Mouse (Mus musculus): ENCODE results near the gene Soat1. TPM values are rescaled to one million over a fixed set of nuclear protein-coding genes. Genes with fewer than 3 reads are reported as not detected.
"Not testable (repeated sequence)": the region's sequence is repeated elsewhere in the genome, so short reads cannot be mapped to it uniquely, and the experiment has no call there.

Soat1 gene
- 27.7 and 31.4 TPM in 2 replicates for polyA plus RNA-seq (2015; fragmentation: Nextera tagmentation; extraction: Ambion mirVana)

DNA sequence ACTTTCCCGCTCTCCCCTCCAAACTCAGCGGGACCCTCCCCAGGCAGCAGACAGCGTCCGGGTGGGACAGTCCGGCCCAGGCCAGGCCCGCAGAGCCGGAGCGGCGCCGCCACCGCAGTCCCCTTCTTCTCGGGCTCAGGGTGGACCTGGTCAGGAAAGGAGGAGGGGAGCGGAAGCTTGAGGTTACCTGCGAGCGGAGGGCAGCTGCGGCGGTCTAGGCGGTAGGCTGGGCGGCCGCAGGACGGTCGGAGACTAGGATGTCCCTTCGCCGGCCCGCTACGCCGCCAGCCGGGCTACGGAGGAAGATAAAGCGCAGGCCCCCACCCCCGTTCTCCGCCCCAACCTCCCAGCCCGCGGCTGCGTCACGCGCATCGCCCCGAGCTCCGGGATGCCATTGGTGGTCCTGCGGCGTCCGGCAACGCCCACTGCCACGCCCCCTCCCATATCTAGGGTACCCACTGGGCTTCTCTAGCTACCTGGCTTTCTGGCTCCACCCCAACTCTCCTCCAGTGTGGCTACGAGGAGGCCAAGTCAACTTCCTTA is at the start of gene Soat1:
Gene Soat1, minus strand, starts transcription at position 371 of the 543 bp plus-strand sequence.
- peak within 1 kb of the TSS; percentile 81 for H3K27ac ChIP-seq
- ATAC-seq (replicated peaks; ENCODE audit: insufficient number of reproducible peaks, insufficient read depth, low FRiP score, low read depth), result peak; percentile 89
- H3K4me1 ChIP-seq (replicated peaks), result peaks cover 18% of the 10 kb centered on the region

DNA sequence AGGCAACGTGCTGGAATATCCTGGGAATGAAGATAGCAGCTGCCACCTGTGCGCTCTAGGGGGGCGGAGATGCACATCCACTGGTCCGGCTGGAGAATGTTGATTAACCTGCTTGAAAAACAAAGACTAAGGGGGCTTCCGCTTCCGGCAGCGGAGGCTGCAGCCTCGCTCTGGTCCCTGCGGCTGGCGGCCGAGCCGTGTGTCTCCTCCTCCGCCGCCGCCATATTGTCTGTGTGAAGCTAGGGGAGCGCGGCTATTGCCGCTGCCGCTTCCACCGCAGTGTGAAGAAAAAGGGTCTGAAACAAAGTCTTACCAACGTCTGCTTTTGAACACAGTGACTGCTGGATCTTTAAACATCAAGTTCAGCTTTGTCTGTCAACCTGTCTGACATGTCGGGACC is 49.7 kb upstream of the Soat1 start, which contains the start of gene Gm10031:
Gene Gm10031, plus strand, starts transcription at position 171 of the 400 bp plus-strand sequence.
- not testable (repeated sequence) for H3K4me1 ChIP-seq (replicated peaks); H3K9ac ChIP-seq; ATAC-seq (replicated peaks; ENCODE audit: insufficient number of reproducible peaks, insufficient read depth, low FRiP score, low read depth); H3K9me3 ChIP-seq (replicated peaks); H3K36me3 ChIP-seq; H3K27ac ChIP-seq; H3K4me2 ChIP-seq; H3K27me3 ChIP-seq; H3K4me3 ChIP-seq
- WGBS, result 92% methylated on average over 22 of the region's 22 CpGs

More for the DNA sequence above, at the start of gene Soat1:
- Histone ChIP-seq H3K27me3 (no peaks in the 10 kb centered on the region), H3K4me2 (peak within 1 kb of the TSS; percentile 84), H3K9ac (peak within 1 kb of the TSS; percentile 79), H3K4me3 (peak within 1 kb of the TSS; percentile 79), H3K36me3 (no peaks in the 10 kb centered on the region), H3K9me3 (replicated peaks) (no peaks in the 10 kb centered on the region)
- WGBS, result under 1% methylated on average over 46 of the region's 46 CpGs

- no peak overlapping the region for H3K4me3 ChIP-seq
- WGBS, result 64% methylated on average over 15 of the region's 15 CpGs
Measured at GRCm38 (mm10) chr1:156521796-156522517, 47.8 kb upstream of the Soat1 start.

DNA sequence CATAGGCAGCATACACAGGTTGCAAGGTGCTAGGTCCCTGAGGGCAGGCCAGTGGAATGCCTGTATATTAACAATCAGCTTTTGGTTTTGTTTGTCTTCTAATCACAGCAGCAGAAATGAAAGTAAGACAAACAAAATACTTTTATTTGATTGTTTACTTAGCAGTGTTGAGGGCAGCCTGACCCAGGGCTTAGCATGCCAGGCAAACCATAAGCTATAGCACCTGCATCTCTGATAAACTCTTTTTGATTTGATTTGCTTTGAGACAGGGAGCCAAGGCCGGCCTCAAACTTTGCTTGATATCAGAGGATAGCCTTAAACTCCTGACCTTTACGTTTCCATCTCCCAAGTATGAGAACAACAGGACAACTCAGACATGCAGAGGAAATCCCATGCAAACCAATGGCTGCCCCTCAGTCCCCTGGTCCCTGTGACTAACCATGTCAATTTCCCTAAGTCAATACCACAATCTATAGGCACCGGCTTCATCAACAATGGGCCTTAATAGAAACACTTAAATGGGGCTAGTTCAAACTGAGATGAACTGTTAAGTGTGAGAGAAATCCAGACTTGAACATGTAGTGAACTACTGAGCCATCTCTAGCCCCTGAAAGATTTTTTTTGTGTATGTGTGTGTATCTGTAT is 46.1 kb upstream of the Soat1 start:
- no peak overlapping the region for H3K27ac ChIP-seq
- WGBS, result 72% methylated on average over 3 of the region's 3 CpGs
- H3K4me1 ChIP-seq (replicated peaks), result no peaks in the 10 kb centered on the region
- no peaks in the 10 kb centered on the region for H3K27me3 ChIP-seq
- H3K36me3 ChIP-seq, result no peaks in the 10 kb centered on the region
- no peak overlapping the region for H3K4me2 ChIP-seq
- no peak for ATAC-seq (replicated peaks; ENCODE audit: insufficient number of reproducible peaks, insufficient read depth, low FRiP score, low read depth)
- H3K9me3 ChIP-seq (replicated peaks), result no peaks in the 10 kb centered on the region
- H3K9ac ChIP-seq, result no peak overlapping the region
- H3K4me3 ChIP-seq, result no peak overlapping the region

More at GRCm38 (mm10) chr1:156521796-156522517, 47.8 kb upstream of the Soat1 start:
- no peak overlapping the region for H3K27ac ChIP-seq
- H3K4me1 ChIP-seq (replicated peaks), result no peaks in the 10 kb centered on the region
- H3K4me2 ChIP-seq, result no peak overlapping the region
- no peak overlapping the region for H3K9ac ChIP-seq
- no peaks in the 10 kb centered on the region for H3K9me3 ChIP-seq (replicated peaks)
- no peaks in the 10 kb centered on the region for H3K27me3 ChIP-seq
- no peaks in the 10 kb centered on the region for H3K36me3 ChIP-seq
- no peak for ATAC-seq (replicated peaks; ENCODE audit: insufficient number of reproducible peaks, insufficient read depth, low FRiP score, low read depth)

- 74% methylated on average over 3 of the region's 3 CpGs for WGBS
Measured at GRCm38 (mm10) chr1:156507753-156508152, 33.6 kb upstream of the Soat1 start.

DNA sequence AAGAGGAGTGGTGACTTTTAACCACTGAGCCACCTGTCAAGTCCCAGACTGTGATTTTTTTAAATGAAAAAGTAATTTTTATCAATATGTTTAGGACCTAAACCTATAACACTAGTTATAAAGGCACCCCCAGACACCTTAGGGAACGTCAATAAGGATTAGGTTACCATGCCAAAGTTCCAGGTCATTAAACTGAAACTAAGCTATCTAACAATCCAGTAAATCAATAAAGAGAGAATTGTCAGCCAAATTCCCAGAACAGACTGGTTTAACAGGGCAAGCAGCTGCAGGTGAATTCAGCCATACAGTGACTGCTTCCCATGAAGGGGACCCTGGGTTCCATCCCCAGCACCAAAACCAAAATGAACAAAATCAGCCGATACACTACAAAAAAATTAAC is 31.8 kb upstream of the Soat1 start:
- ATAC-seq (replicated peaks; ENCODE audit: insufficient number of reproducible peaks, insufficient read depth, low FRiP score, low read depth), result no peak
- Histone ChIP-seq H3K27me3 (no peaks in the 10 kb centered on the region), H3K27ac (no peak overlapping the region), H3K36me3 (no peaks in the 10 kb centered on the region), H3K4me3 (no peak overlapping the region), H3K9ac (no peak overlapping the region), H3K9me3 (replicated peaks) (no peaks in the 10 kb centered on the region), H3K4me2 (no peak overlapping the region), H3K4me1 (replicated peaks) (no peaks in the 10 kb centered on the region)
- WGBS, result 90% methylated on average over 2 of the region's 2 CpGs

More at GRCm38 (mm10) chr1:156507753-156508152, 33.6 kb upstream of the Soat1 start:
- Histone ChIP-seq H3K4me2 (no peak overlapping the region), H3K4me3 (no peak overlapping the region), H3K27ac (no peak overlapping the region), H3K36me3 (no peaks in the 10 kb centered on the region), H3K4me1 (replicated peaks) (no peaks in the 10 kb centered on the region), H3K27me3 (no peaks in the 10 kb centered on the region), H3K9me3 (replicated peaks) (no peaks in the 10 kb centered on the region), H3K9ac (no peak overlapping the region)
- no peak for ATAC-seq (replicated peaks; ENCODE audit: insufficient number of reproducible peaks, insufficient read depth, low FRiP score, low read depth)

DNA sequence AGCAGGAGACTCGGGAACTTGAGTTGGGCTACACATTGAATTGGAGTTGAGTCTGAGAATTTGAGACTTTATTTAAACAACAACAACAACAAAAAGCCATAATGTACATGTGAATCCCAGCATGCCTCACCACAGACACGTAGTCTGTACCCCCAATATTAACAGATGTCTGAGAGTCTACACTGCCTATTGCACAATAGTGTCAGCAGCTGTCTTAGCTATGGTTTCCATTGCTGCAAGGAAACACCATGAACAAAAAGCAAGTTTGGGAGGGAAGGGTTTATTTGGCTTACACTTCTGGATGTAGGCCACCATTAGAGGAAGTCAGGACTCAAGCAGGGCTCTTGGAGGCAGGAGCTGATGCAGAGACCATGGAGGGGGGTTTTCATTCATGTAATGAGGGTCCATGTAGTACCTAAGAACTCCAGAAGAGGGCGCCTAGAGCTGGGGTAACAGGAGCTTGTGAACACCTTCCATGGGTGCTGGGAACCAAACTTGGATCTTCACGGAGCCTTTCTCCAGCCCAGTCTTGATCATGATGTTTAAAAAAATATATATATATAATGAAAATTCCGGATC is 30.9 kb upstream of the Soat1 start:
- no peaks in the 10 kb centered on the region for H3K9me3 ChIP-seq (replicated peaks)
- no peak overlapping the region for H3K9ac ChIP-seq
- H3K27ac ChIP-seq, result no peak overlapping the region
- ATAC-seq (replicated peaks; ENCODE audit: insufficient number of reproducible peaks, insufficient read depth, low FRiP score, low read depth), result no peak
- 73% methylated on average over 5 of the region's 5 CpGs for WGBS
- H3K4me3 ChIP-seq, result no peak overlapping the region
- no peaks in the 10 kb centered on the region for H3K4me1 ChIP-seq (replicated peaks)
- no peaks in the 10 kb centered on the region for H3K36me3 ChIP-seq
- no peak overlapping the region for H3K4me2 ChIP-seq
- no peaks in the 10 kb centered on the region for H3K27me3 ChIP-seq

GRCm38 (mm10) chr1:156496910-156497309 is 22.8 kb upstream of the Soat1 start:
- H3K36me3 ChIP-seq, result no peaks in the 10 kb centered on the region
- no peak overlapping the region for H3K9ac ChIP-seq
- no peak overlapping the region for H3K4me2 ChIP-seq
- H3K27me3 ChIP-seq, result no peaks in the 10 kb centered on the region
- no peaks in the 10 kb centered on the region for H3K9me3 ChIP-seq (replicated peaks)
- H3K4me1 ChIP-seq (replicated peaks), result no peaks in the 10 kb centered on the region
- no peak overlapping the region for H3K27ac ChIP-seq
- ATAC-seq (replicated peaks; ENCODE audit: insufficient number of reproducible peaks, insufficient read depth, low FRiP score, low read depth), result no peak
- WGBS, result 71% methylated on average over 5 of the region's 5 CpGs
- no peak overlapping the region for H3K4me3 ChIP-seq

- 82% methylated on average over 8 of the region's 8 CpGs for WGBS
- H3K36me3 ChIP-seq, result no peaks in the 10 kb centered on the region
- no peaks in the 10 kb centered on the region for H3K9me3 ChIP-seq (replicated peaks)
- H3K9ac ChIP-seq, result no peak overlapping the region
- no peak overlapping the region for H3K27ac ChIP-seq
- ATAC-seq (replicated peaks; ENCODE audit: insufficient number of reproducible peaks, insufficient read depth, low FRiP score, low read depth), result no peak
- no peak overlapping the region for H3K4me2 ChIP-seq
- no peaks in the 10 kb centered on the region for H3K4me1 ChIP-seq (replicated peaks)
- H3K27me3 ChIP-seq, result no peaks in the 10 kb centered on the region
- H3K4me3 ChIP-seq, result no peak overlapping the region
Measured at GRCm38 (mm10) chr1:156495025-156495424, 20.9 kb upstream of the Soat1 start.

GRCm38 (mm10) chr1:156491226-156491796 is 17.2 kb upstream of the Soat1 start:
- H3K4me1 ChIP-seq (replicated peaks), result no peaks in the 10 kb centered on the region
- H3K27me3 ChIP-seq, result no peaks in the 10 kb centered on the region
- no peak overlapping the region for H3K9ac ChIP-seq
- no peaks in the 10 kb centered on the region for H3K36me3 ChIP-seq
- WGBS, result 62% methylated on average over 4 of the region's 4 CpGs
- H3K9me3 ChIP-seq (replicated peaks), result no peaks in the 10 kb centered on the region
- H3K4me3 ChIP-seq, result no peak overlapping the region
- H3K4me2 ChIP-seq, result no peak overlapping the region
- ATAC-seq (replicated peaks; ENCODE audit: insufficient number of reproducible peaks, insufficient read depth, low FRiP score, low read depth), result no peak
- no peak overlapping the region for H3K27ac ChIP-seq

DNA sequence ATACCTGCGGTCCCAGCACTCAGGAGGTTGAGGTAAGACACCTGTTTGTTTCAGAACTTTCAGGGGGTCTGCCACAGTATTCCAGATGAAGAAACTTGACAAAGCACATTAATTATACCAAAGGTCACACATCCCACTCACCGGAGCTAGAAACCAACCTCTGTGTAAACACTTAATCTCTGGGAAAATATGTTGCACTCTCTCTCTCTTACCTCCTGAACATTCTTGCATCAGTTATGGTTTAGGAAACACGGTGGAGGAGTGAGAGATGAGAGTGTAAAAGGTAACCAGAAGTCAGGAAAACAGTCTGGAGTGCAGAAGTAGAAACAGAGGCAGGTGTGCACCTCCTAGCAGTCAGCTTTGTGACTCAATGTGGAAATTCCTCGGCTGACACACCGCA is 13.9 kb upstream of the Soat1 start:
- H3K4me1 ChIP-seq (replicated peaks), result no peaks in the 10 kb centered on the region
- no peaks in the 10 kb centered on the region for H3K27me3 ChIP-seq
- H3K9me3 ChIP-seq (replicated peaks), result no peaks in the 10 kb centered on the region
- ATAC-seq (replicated peaks; ENCODE audit: insufficient number of reproducible peaks, insufficient read depth, low FRiP score, low read depth), result no peak
- no peaks in the 10 kb centered on the region for H3K36me3 ChIP-seq
- WGBS, result 75% methylated on average over 5 of the region's 5 CpGs
- no peak overlapping the region for H3K4me2 ChIP-seq
- H3K9ac ChIP-seq, result no peak overlapping the region
- no peak overlapping the region for H3K27ac ChIP-seq
- H3K4me3 ChIP-seq, result no peak overlapping the region

All from heart, embryonic 15.5 days (tissue).